Mouse (Mus musculus): ENCODE data around the gene Tom1l1.

DNA sequence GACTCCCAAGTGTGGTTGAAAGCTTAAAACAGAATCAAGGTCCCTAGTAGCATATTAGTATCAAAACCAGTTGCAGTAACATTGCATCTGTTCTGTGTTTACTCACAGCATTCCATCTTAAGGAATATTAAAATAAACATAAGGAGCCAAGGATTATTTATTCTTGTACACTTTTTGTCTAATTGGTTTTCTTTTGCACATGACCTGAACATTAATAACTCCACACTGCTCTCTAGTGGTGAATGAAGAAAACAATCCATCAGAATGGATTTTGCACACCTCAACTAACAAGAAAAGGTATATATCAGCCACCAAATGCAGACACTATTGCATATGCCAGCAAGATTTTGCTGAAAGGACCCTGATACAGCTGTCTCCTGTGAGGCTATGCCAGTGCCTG lies 71.7 kb downstream of the Tom1l1 start:
- TF ChIP-seq CTCF (IDR thresholded peaks at IDR 0.05; ENCODE audit: low read depth) (peak; percentile 67), EP300 (IDR thresholded peaks at IDR 0.05; ENCODE audit: low read depth) (no peak)
